Mouse (Mus musculus): ENCODE data around the gene Nudt10. TPM values are rescaled to one million over a fixed set of nuclear protein-coding genes. Genes with fewer than 3 reads are reported as not detected.
"Not testable (repeated sequence)": the region's sequence is repeated elsewhere in the genome, so short reads cannot be mapped to it uniquely, and the experiment has no call there.

Nudt10 gene
- polyA plus RNA-seq (2015; fragmentation: Nextera tagmentation; extraction: Ambion mirVana) = 5.0 and 7.3 TPM in 2 replicates

GRCm38 (mm10) chrX:6172823-6173640, at the start of gene Nudt10:
TSS of gene Nudt10 (minus strand) at chrX:6173015.
- WGBS = 5% methylated on average over 11 of the region's 116 CpGs
- peak within 1 kb of the TSS; percentile 35 for H3K4me3 ChIP-seq
- peak within 1 kb of the TSS; percentile 53 for H3K4me2 ChIP-seq (replicated peaks)
- not testable (repeated sequence) for H3K27ac ChIP-seq, H3K4me1 ChIP-seq, H3K9me3 ChIP-seq, H3K9ac ChIP-seq, H3K27me3 ChIP-seq, H3K36me3 ChIP-seq
- peak; percentile 86 for ATAC-seq (ENCODE audit: low FRiP score, low read depth)

- not testable (repeated sequence) for H3K36me3 ChIP-seq, H3K9ac ChIP-seq, H3K9me3 ChIP-seq, H3K27me3 ChIP-seq, H3K4me1 ChIP-seq, H3K27ac ChIP-seq
- Histone ChIP-seq H3K4me3 (peak overlapping the region; percentile 35), H3K4me2 (replicated peaks) (peak overlapping the region; percentile 53)
- peak; percentile 68 for ATAC-seq (ENCODE audit: low FRiP score, low read depth)
- WGBS = 20% methylated on average over 8 of the region's 64 CpGs
These were observed 536 bp downstream of the Nudt10 start for GRCm38 (mm10) chrX:6172136-6172822.

- Histone ChIP-seq H3K36me3 (no peaks in the 10 kb centered on the region), H3K9ac (0 out of 2 replicates have a peak overlapping the region, but pooled peaks have one; percentile 31), H3K4me1 (no peaks in the 10 kb centered on the region), H3K27me3 (no peaks in the 10 kb centered on the region), H3K4me2 (replicated peaks) (peak overlapping the region; percentile 53), H3K4me3 (peak overlapping the region; percentile 35), H3K9me3 (no peaks in the 10 kb centered on the region), H3K27ac (no peak overlapping the region)
- no peak for ATAC-seq (ENCODE audit: low FRiP score, low read depth)
- 23% methylated on average over 9 of the region's 12 CpGs for WGBS
These were observed 1.1 kb downstream of the Nudt10 start for GRCm38 (mm10) chrX:6171718-6172117.

Other genes starting within 250 kb of the Nudt10 start
- 3.8 and 4.1 TPM in 2 replicates for gene Nudt11, start 125.6 kb downstream of the Nudt10 start, polyA plus RNA-seq (2015; fragmentation: Nextera tagmentation; extraction: Ambion mirVana)
- not detected in 2 replicates for gene AU022751, start 89.6 kb downstream of the Nudt10 start, polyA plus RNA-seq (2015; fragmentation: Nextera tagmentation; extraction: Ambion mirVana)
- 0.10 and 0.23 TPM in 2 replicates for gene Bmp15, start 147.7 kb upstream of the Nudt10 start, polyA plus RNA-seq (2015; fragmentation: Nextera tagmentation; extraction: Ambion mirVana)
- 7.3 and 7.9 TPM in 2 replicates for gene Shroom4, start 226.8 kb upstream of the Nudt10 start, polyA plus RNA-seq (2015; fragmentation: Nextera tagmentation; extraction: Ambion mirVana)